Mouse (Mus musculus): Measurements from ENCODE around the gene Olfr1219. TPM values are rescaled to one million over a fixed set of nuclear protein-coding genes. Genes with fewer than 3 reads are reported as not detected.

The Olfr1219 gene
- not detected in 2 replicates for polyA plus RNA-seq (2015; fragmentation: Nextera tagmentation; extraction: Ambion mirVana)

- no peaks in the 10 kb centered on the region for H3K27me3 ChIP-seq
- no peak within 1 kb of the TSS for H3K27ac ChIP-seq (replicated peaks)
- 29% methylated on average over 1 of the region's 1 CpGs for WGBS (ENCODE audit: insufficient replicate concordance)
- no peaks in the 10 kb centered on the region for H3K9me3 ChIP-seq (replicated peaks)
- H3K4me1 ChIP-seq (replicated peaks): no peaks in the 10 kb centered on the region
- no peak within 1 kb of the TSS for H3K4me2 ChIP-seq
- H3K9ac ChIP-seq: no peak within 1 kb of the TSS
- no peaks in the 10 kb centered on the region for H3K36me3 ChIP-seq (replicated peaks)
- no peak within 1 kb of the TSS for H3K4me3 ChIP-seq (replicated peaks)
- ATAC-seq (ENCODE audit: insufficient read depth): no peak
Measured at GRCm38 (mm10) chr2:89083413-89083812, at the start of gene Olfr1219. Olfr1219 (minus strand) TSS chr2:89083513.

DNA sequence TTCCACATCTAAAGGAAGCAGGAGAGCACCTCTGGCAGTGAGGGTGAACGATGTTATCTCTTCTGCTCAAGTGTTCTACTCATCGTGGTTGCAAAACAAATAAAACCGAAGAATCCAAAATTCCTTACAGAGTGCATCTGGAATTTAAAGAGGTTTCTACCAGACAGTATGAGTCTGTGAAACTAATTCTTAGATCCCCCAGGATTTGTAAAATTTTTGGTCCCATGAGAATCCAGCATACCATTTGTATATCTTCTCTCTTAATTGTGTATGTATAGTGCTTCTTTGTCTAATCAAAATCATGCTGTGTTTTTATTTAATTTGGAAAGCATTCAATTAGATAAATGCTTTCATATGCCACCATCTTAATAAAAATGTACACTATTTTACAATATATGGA, 49.6 kb upstream of the Olfr1219 start, which contains the start of gene Olfr1222:
Gene Olfr1222, minus strand, starts transcription at position 101 of the 400 bp plus-strand sequence.
- H3K4me1 ChIP-seq (replicated peaks): no peaks in the 10 kb centered on the region
- no peak for ATAC-seq (ENCODE audit: insufficient read depth)
- WGBS (ENCODE audit: insufficient replicate concordance): 50% methylated on average over 3 of the region's 3 CpGs
- no peaks in the 10 kb centered on the region for H3K36me3 ChIP-seq (replicated peaks)
- no peaks in the 10 kb centered on the region for H3K27me3 ChIP-seq
- H3K4me2 ChIP-seq: no peak within 1 kb of the TSS
- H3K9ac ChIP-seq: no peak within 1 kb of the TSS
- no peak within 1 kb of the TSS for H3K27ac ChIP-seq (replicated peaks)
- no peaks in the 10 kb centered on the region for H3K9me3 ChIP-seq (replicated peaks)
- H3K4me3 ChIP-seq (replicated peaks): no peak within 1 kb of the TSS

GRCm38 (mm10) chr2:89117183-89117582, 33.9 kb upstream of the Olfr1219 start, which contains the start of gene Olfr1221:
Olfr1221 (minus strand) TSS chr2:89117283.
- H3K36me3 ChIP-seq (replicated peaks): no peaks in the 10 kb centered on the region
- H3K27me3 ChIP-seq: no peaks in the 10 kb centered on the region
- no peaks in the 10 kb centered on the region for H3K9me3 ChIP-seq (replicated peaks)
- 30% methylated on average over 2 of the region's 2 CpGs for WGBS (ENCODE audit: insufficient replicate concordance)
- H3K27ac ChIP-seq (replicated peaks): no peak within 1 kb of the TSS
- ATAC-seq (ENCODE audit: insufficient read depth): no peak
- H3K4me2 ChIP-seq: no peak within 1 kb of the TSS
- no peak within 1 kb of the TSS for H3K9ac ChIP-seq
- H3K4me1 ChIP-seq (replicated peaks): no peaks in the 10 kb centered on the region
- no peak within 1 kb of the TSS for H3K4me3 ChIP-seq (replicated peaks)

- Histone ChIP-seq H3K4me1 (replicated peaks) (no peaks in the 10 kb centered on the region), H3K4me3 (replicated peaks) (no peak within 1 kb of the TSS), H3K4me2 (no peak within 1 kb of the TSS), H3K9ac (no peak within 1 kb of the TSS), H3K27ac (replicated peaks) (no peak within 1 kb of the TSS), H3K27me3 (no peaks in the 10 kb centered on the region), H3K9me3 (replicated peaks) (no peaks in the 10 kb centered on the region), H3K36me3 (replicated peaks) (no peaks in the 10 kb centered on the region)
- ATAC-seq (ENCODE audit: insufficient read depth): no peak
- 46% methylated on average over 3 of the region's 3 CpGs for WGBS (ENCODE audit: insufficient replicate concordance)
Measured at GRCm38 (mm10) chr2:89106735-89107134, 23.4 kb upstream of the Olfr1219 start, which contains the start of gene Olfr1220. Olfr1220 (minus strand) TSS chr2:89106835.

GRCm38 (mm10) chr2:89105651-89106050, 22.3 kb upstream of the Olfr1219 start:
- Histone ChIP-seq H3K4me3 (replicated peaks) (no peak overlapping the region), H3K4me1 (replicated peaks) (no peaks in the 10 kb centered on the region), H3K9ac (no peak overlapping the region), H3K36me3 (replicated peaks) (no peaks in the 10 kb centered on the region), H3K27me3 (no peaks in the 10 kb centered on the region), H3K4me2 (no peak overlapping the region), H3K27ac (replicated peaks) (no peak overlapping the region), H3K9me3 (replicated peaks) (no peaks in the 10 kb centered on the region)
- ATAC-seq (ENCODE audit: insufficient read depth): no peak

DNA sequence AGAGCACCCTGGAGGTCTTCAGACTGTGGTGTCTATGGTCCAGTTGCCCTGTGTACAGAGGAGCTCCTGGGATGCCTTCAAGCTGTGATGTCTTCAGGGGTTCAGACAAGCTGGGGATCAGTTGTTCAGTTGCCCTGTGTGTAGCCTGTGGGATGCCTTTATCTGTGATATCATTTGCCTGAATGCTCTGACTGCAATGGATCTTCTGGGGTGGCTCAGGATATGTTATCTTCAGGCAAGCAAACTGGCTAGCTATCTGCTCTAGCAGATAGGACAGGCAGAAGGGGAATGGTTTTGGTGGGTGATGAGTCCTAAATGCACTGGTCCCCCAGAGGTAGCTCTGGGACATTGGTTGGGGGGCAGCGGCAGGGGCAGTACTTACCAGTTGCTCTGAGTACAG, 10.5 kb upstream of the Olfr1219 start:
- no peaks in the 10 kb centered on the region for H3K36me3 ChIP-seq (replicated peaks)
- WGBS (ENCODE audit: insufficient replicate concordance): 75% methylated on average over 1 of the region's 1 CpGs
- H3K9me3 ChIP-seq (replicated peaks): no peaks in the 10 kb centered on the region
- H3K4me2 ChIP-seq: no peak overlapping the region
- H3K4me3 ChIP-seq (replicated peaks): no peak overlapping the region
- H3K27ac ChIP-seq (replicated peaks): no peak overlapping the region
- no peaks in the 10 kb centered on the region for H3K27me3 ChIP-seq
- no peak for ATAC-seq (ENCODE audit: insufficient read depth)
- no peak overlapping the region for H3K9ac ChIP-seq
- no peaks in the 10 kb centered on the region for H3K4me1 ChIP-seq (replicated peaks)

GRCm38 (mm10) chr2:89081487-89081886, 1.8 kb downstream of the Olfr1219 start:
- H3K36me3 ChIP-seq (replicated peaks): no peaks in the 10 kb centered on the region
- ATAC-seq (ENCODE audit: insufficient read depth): no peak
- H3K4me2 ChIP-seq: no peak overlapping the region
- no peaks in the 10 kb centered on the region for H3K4me1 ChIP-seq (replicated peaks)
- H3K27me3 ChIP-seq: no peaks in the 10 kb centered on the region
- no peaks in the 10 kb centered on the region for H3K9me3 ChIP-seq (replicated peaks)
- no peak overlapping the region for H3K27ac ChIP-seq (replicated peaks)
- H3K9ac ChIP-seq: no peak overlapping the region
- no peak overlapping the region for H3K4me3 ChIP-seq (replicated peaks)

DNA sequence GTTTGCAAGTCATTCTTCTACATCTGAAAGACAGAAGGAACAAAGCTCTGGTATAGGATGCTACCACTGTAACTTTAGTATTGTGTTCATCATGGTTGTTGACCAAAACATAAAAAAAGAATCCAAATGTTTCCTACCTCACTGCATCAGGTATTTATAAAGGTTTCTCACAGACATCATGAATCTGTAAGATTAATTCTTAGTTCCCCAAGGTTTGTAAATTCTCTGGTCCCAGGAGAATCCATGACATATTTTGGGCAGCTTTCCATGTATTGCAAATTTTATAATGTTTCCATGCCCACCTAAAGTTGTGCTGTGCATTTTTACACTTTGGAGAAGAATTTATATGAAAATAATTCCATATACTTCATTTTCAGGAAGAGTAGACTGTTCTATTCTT, 22.2 kb downstream of the Olfr1219 start, which contains the start of gene Olfr1218:
Gene Olfr1218, minus strand, starts transcription at position 101 of the 400 bp plus-strand sequence.
- Histone ChIP-seq H3K36me3 (replicated peaks) (no peaks in the 10 kb centered on the region), H3K4me2 (no peak within 1 kb of the TSS), H3K9ac (no peak within 1 kb of the TSS), H3K9me3 (replicated peaks) (no peaks in the 10 kb centered on the region), H3K4me1 (replicated peaks) (no peaks in the 10 kb centered on the region), H3K27ac (replicated peaks) (no peak within 1 kb of the TSS), H3K27me3 (no peaks in the 10 kb centered on the region), H3K4me3 (replicated peaks) (no peak within 1 kb of the TSS)
- no peak for ATAC-seq (ENCODE audit: insufficient read depth)

DNA sequence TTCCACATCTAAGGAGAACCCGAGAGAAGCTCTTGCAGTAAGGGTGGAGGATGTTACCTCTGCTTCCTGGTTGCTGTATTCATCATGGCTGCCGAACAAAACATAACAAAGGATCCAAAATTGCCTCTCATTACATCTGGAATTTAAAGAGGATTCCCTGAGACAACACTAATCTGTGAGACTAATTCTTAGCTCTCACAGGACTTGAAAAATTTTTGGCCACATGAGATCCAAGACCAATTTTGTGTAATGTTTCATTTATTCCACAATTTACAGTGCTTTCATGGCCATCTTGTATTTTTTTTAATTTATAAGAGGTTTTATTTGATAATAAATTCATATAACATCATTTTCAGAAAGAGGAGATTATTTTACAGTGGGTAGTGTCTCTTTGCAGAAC, 51.3 kb downstream of the Olfr1219 start, which contains the start of gene Olfr1217:
Gene Olfr1217, minus strand, starts transcription at position 101 of the 400 bp plus-strand sequence.
- Histone ChIP-seq H3K4me2 (no peak within 1 kb of the TSS), H3K4me3 (replicated peaks) (no peak within 1 kb of the TSS), H3K9ac (no peak within 1 kb of the TSS), H3K9me3 (replicated peaks) (no peaks in the 10 kb centered on the region), H3K27me3 (no peaks in the 10 kb centered on the region), H3K27ac (replicated peaks) (no peak within 1 kb of the TSS), H3K36me3 (replicated peaks) (no peaks in the 10 kb centered on the region), H3K4me1 (replicated peaks) (no peaks in the 10 kb centered on the region)
- no peak for ATAC-seq (ENCODE audit: insufficient read depth)
- 37% methylated on average over 2 of the region's 2 CpGs for whole genome bisulfite sequencing (ENCODE audit: insufficient replicate concordance)

Other genes starting within 250 kb of the Olfr1219 start
- gene Olfr1204, start 234.2 kb downstream of the Olfr1219 start, polyA plus RNA-seq (2015; fragmentation: Nextera tagmentation; extraction: Ambion mirVana): not detected in 2 replicates
- not detected in 2 replicates for gene Olfr1206, start 220.3 kb downstream of the Olfr1219 start, polyA plus RNA-seq (2015; fragmentation: Nextera tagmentation; extraction: Ambion mirVana)
- gene Olfr1208, start 181.2 kb downstream of the Olfr1219 start, polyA plus RNA-seq (2015; fragmentation: Nextera tagmentation; extraction: Ambion mirVana): not detected in 2 replicates
- gene Olfr1209, start 168.4 kb downstream of the Olfr1219 start, polyA plus RNA-seq (2015; fragmentation: Nextera tagmentation; extraction: Ambion mirVana): not detected in 2 replicates
- not detected in 2 replicates for gene Olfr1211, start 145.4 kb downstream of the Olfr1219 start, polyA plus RNA-seq (2015; fragmentation: Nextera tagmentation; extraction: Ambion mirVana)
- gene Olfr1212, start 129.5 kb downstream of the Olfr1219 start, polyA plus RNA-seq (2015; fragmentation: Nextera tagmentation; extraction: Ambion mirVana): not detected in 2 replicates
- not detected in 2 replicates for gene Gm13762, start 103.2 kb downstream of the Olfr1219 start, polyA plus RNA-seq (2015; fragmentation: Nextera tagmentation; extraction: Ambion mirVana)
- gene Olfr1214, start 90.9 kb downstream of the Olfr1219 start, polyA plus RNA-seq (2015; fragmentation: Nextera tagmentation; extraction: Ambion mirVana): not detected in 2 replicates
- not detected in 2 replicates for gene Olfr1215, start 76.5 kb downstream of the Olfr1219 start, polyA plus RNA-seq (2015; fragmentation: Nextera tagmentation; extraction: Ambion mirVana)
- gene Olfr1216, start 65.2 kb downstream of the Olfr1219 start, polyA plus RNA-seq (2015; fragmentation: Nextera tagmentation; extraction: Ambion mirVana): not detected in 2 replicates
- not detected in 2 replicates for gene Olfr1217, start 51.4 kb downstream of the Olfr1219 start, polyA plus RNA-seq (2015; fragmentation: Nextera tagmentation; extraction: Ambion mirVana)
- not detected in 2 replicates for gene Olfr1218, start 22.3 kb downstream of the Olfr1219 start, polyA plus RNA-seq (2015; fragmentation: Nextera tagmentation; extraction: Ambion mirVana)
- gene Olfr1220, start 23.3 kb upstream of the Olfr1219 start, polyA plus RNA-seq (2015; fragmentation: Nextera tagmentation; extraction: Ambion mirVana): not detected in 2 replicates
- gene Olfr1221, start 33.8 kb upstream of the Olfr1219 start, polyA plus RNA-seq (2015; fragmentation: Nextera tagmentation; extraction: Ambion mirVana): not detected in 2 replicates
- not detected in 2 replicates for gene Olfr1222, start 49.5 kb upstream of the Olfr1219 start, polyA plus RNA-seq (2015; fragmentation: Nextera tagmentation; extraction: Ambion mirVana)
- not detected in 2 replicates for gene Olfr1223, start 68.0 kb upstream of the Olfr1219 start, polyA plus RNA-seq (2015; fragmentation: Nextera tagmentation; extraction: Ambion mirVana)
- gene Olfr1224-ps1, start 80.6 kb upstream of the Olfr1219 start, polyA plus RNA-seq (2015; fragmentation: Nextera tagmentation; extraction: Ambion mirVana): not detected in 2 replicates
- gene Olfr1225, start 91.2 kb upstream of the Olfr1219 start, polyA plus RNA-seq (2015; fragmentation: Nextera tagmentation; extraction: Ambion mirVana): not detected in 2 replicates
- not detected in 2 replicates for gene Olfr1226, start 116.5 kb upstream of the Olfr1219 start, polyA plus RNA-seq (2015; fragmentation: Nextera tagmentation; extraction: Ambion mirVana)
- not detected in 2 replicates for gene Olfr1228, start 170.5 kb upstream of the Olfr1219 start, polyA plus RNA-seq (2015; fragmentation: Nextera tagmentation; extraction: Ambion mirVana)
- gene Olfr1229, start 204.5 kb upstream of the Olfr1219 start, polyA plus RNA-seq (2015; fragmentation: Nextera tagmentation; extraction: Ambion mirVana): not detected in 2 replicates
- not detected in 2 replicates for gene Olfr1230, start 213.8 kb upstream of the Olfr1219 start, polyA plus RNA-seq (2015; fragmentation: Nextera tagmentation; extraction: Ambion mirVana)
- not detected in 2 replicates for gene Olfr1231, start 223.6 kb upstream of the Olfr1219 start, polyA plus RNA-seq (2015; fragmentation: Nextera tagmentation; extraction: Ambion mirVana)
- gene Olfr1232, start 246.2 kb upstream of the Olfr1219 start, polyA plus RNA-seq (2015; fragmentation: Nextera tagmentation; extraction: Ambion mirVana): not detected in 2 replicates